Mouse (Mus musculus) myocyte (in vitro differentiated cells): Measurements from ENCODE around the gene Gm14214.

Experiments
- CEBPB ChIP-seq: IDR thresholded peaks from 2 replicates; pipeline ENCODE4 v1.6.1; 2011; ENCODE audit warnings: mild to moderate bottlenecking, moderate library complexity; ENCODE audit not compliant: poor library complexity, insufficient read depth, severe bottlenecking
- MAX ChIP-seq: IDR thresholded peaks from one replicate; pipeline ENCODE4 v1.6.1; 2011; ENCODE audit warnings: low read depth, mild to moderate bottlenecking, control low read depth
- MYOG ChIP-seq, 3 experiments: IDR thresholded peaks; one replicate each; pipeline ENCODE4 v1.6.1; 2011; ENCODE audit warnings: control low read depth in 2 of 3, low read depth in 2 of 3, mild to moderate bottlenecking in 2 of 3; ENCODE audit not compliant: insufficient read length in 2 of 3, control insufficient read depth in 1 of 3, insufficient read depth in 1 of 3
- POLR2A ChIP-seq: IDR thresholded peaks from one replicate; pipeline ENCODE4 v1.6.1; 2011; ENCODE audit warnings: low read depth, mild to moderate bottlenecking, control low read depth, moderate library complexity; ENCODE audit not compliant: insufficient read length
- POLR2AphosphoS2 ChIP-seq: IDR thresholded peaks from one replicate; pipeline ENCODE4 v1.6.1; 2011; ENCODE audit warnings: low read depth, control low read depth; ENCODE audit not compliant: insufficient read length
- REST ChIP-seq: IDR thresholded peaks from one replicate; pipeline ENCODE4 v1.6.1; 2011; ENCODE audit warnings: mild to moderate bottlenecking, control low read depth, moderate library complexity; ENCODE audit not compliant: insufficient read depth, insufficient read length

DNA sequence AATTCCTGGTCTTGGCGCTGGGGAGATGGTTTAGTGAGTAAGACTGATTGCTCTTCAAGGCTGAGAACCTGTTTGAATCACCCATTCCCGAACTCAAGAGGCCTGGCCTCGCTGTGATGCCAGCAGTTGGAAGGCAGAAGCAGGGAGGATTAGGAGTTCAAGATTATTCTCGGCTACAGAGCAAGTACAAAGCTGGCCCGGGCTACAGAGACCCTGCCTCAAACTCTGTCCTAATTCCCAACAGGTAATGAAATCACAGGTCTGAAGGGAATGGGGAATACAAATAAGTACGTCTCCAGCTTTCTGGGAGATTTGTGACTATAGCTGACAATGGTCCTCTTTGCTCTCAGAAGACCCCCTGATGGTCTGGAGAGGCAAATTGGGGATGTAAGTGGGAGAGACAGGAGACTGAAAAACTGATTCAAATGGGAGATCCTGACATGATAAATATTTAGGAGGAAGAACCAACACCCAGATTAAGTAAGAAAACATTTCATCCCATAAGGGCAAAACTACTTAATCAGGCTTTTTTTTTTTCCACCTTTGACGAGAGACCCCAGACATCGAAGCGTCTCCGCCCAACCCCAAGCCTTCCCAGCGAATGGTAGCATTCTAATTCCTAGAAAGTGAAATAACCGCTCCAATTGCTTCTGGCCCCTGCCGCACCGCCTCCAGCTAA, 20.3 kb upstream of the Gm14214 start:
- TF ChIP-seq MYOG (IDR thresholded peaks at IDR 0.05; ENCODE audit: control insufficient read depth in 1 of 3, insufficient read depth in 1 of 3, insufficient read length in 2 of 3, low read depth in 2 of 3) (no peak), POLR2A (no peak), REST (no peak), CEBPB (no peak), POLR2AphosphoS2 (peak; percentile 48), MAX (no peak)
